Mouse (Mus musculus) intestine, embryonic 15.5 days (tissue): ENCODE measurements around the gene Zfp61. TPM values are rescaled to one million over a fixed set of nuclear protein-coding genes. Genes with fewer than 3 reads are reported as not detected.

Source experiments
- ATAC-seq: fragments of 200-750 bp; cut with Nextera tagmentation; 2 replicates; pipeline ENCODE4 v1.8.0; 2017; ENCODE audit warnings: moderate TSS enrichment, moderate library complexity
- H3K27ac ChIP-seq: fragments of 300-500 bp; sonication (generic); 2 replicates; pipeline ENCODE4 v1.5.1; 2015; ENCODE audit warnings: mild to moderate bottlenecking, inconsistent platforms
- H3K27me3 ChIP-seq: fragments of 300-500 bp; sonication (generic); replicated peaks from 2 replicates; pipeline ENCODE4 v1.6.1; 2015; ENCODE audit warnings: inconsistent platforms
- H3K36me3 ChIP-seq: fragments of 300-500 bp; sonication (generic); 2 replicates; pipeline ENCODE4 v1.6.1; 2015; ENCODE audit warnings: inconsistent platforms
- H3K4me1 ChIP-seq: fragments of 300-500 bp; sonication (generic); replicated peaks from 2 replicates; pipeline ENCODE4 v1.6.1; 2015; ENCODE audit warnings: inconsistent platforms
- H3K4me2 ChIP-seq: fragments of 300-500 bp; sonication (generic); replicated peaks from 2 replicates; pipeline ENCODE4 v1.6.1; 2015; ENCODE audit warnings: mild to moderate bottlenecking, inconsistent platforms
- H3K4me3 ChIP-seq: fragments of 300-500 bp; sonication (generic); replicated peaks from 2 replicates; pipeline ENCODE4 v1.5.1; 2015; ENCODE audit warnings: inconsistent platforms
- H3K9ac ChIP-seq: fragments of 300-500 bp; sonication (generic); 2 replicates; pipeline ENCODE4 v1.6.1; 2015; ENCODE audit warnings: inconsistent platforms
- H3K9me3 ChIP-seq: fragments of 300-500 bp; sonication (generic); 2 replicates; pipeline ENCODE4 v1.6.1; 2016; ENCODE audit warnings: inconsistent platforms
- WGBS: fragments of 180-500 bp; shearing (Covaris S2); methylation state at CpG from one replicate; pipeline ENCODE4 v1.1.7; 2015; 5-methylcytosine and 5-hydroxymethylcytosine counted together
- polyA plus RNA-seq: library from polyadenylated mRNA; unstranded; fragments of >200 nt; fragmentation: Nextera tagmentation; extraction: Ambion mirVana; gene quantifications from 2 replicates; pipeline ENCODE4 v1.2.1, GENCODE M21; 2015

The Zfp61 gene
- 23.6 and 24.6 TPM in 2 replicates for polyA plus RNA-seq

DNA sequence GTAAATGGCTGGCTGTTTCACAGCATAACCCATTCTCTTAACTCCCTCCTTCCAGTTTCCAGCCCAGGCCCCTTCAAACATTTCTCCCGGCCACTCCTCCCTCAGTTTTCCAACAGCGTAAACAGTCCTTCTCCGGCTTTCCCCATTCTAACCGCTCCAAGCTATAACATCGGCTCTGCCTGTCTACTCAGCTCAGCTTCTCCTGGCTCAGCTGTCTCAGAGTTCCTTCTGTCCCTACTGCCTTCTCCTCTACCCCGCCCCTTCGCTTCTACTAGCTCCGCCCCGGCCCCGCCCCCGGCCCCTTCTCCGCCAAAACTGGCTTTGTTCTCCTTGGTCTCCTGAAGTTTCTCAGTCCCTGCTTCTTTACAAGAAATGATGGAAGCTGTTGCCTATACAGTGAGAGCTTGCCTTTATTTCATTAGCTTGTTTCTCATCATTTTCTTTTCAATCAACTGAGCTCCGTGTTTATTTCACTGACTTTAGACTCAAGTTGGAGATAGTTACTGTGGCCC lies at the start of gene Zfp61:
TSS of gene Zfp61 (minus strand) at position 462 of the 512 bp plus-strand sequence.
- Histone ChIP-seq H3K9ac (no peak within 1 kb of the TSS), H3K4me2 (peak within 1 kb of the TSS; percentile 86), H3K36me3 (peaks cover 7% of the 10 kb centered on the region; the same call in 1 of the 2 replicates), H3K27ac (peak within 1 kb of the TSS; percentile 64), H3K27me3 (no peaks in the 10 kb centered on the region), H3K4me1 (0 out of 2 replicates have a peak, but pooled peaks cover 9% of the 10 kb centered on the region), H3K4me3 (peak within 1 kb of the TSS; percentile 71), H3K9me3 (no peaks in the 10 kb centered on the region)
- WGBS = 2% methylated on average over 13 of the region's 13 CpGs
- peak; percentile 78 for ATAC-seq

DNA sequence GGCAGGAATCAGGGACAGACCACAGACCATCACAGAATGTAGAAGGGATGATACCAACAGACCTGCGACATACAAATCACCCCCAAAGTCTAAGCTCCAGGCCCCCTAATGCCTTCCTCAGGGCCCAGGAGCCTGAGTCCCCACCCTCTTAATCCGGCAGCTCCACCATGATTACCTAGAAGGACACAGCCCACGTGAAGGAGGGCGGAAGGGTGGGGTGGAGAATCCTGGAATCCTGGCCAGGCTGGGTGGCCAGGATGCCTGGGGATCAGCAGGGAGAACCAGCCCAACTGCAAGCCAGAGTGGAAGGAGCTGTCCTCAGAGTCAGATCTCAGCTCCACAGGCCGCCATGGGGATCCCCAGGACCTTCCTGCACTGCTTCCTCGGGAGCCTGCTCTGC lies 47.9 kb upstream of the Zfp61 start, which contains the start of gene Lypd5:
TSS of gene Lypd5 (plus strand) at position 301 of the 400 bp plus-strand sequence.
- Histone ChIP-seq H3K4me2 (no peak within 1 kb of the TSS), H3K27me3 (no peaks in the 10 kb centered on the region), H3K4me3 (no peak within 1 kb of the TSS), H3K9ac (no peak within 1 kb of the TSS), H3K9me3 (no peaks in the 10 kb centered on the region), H3K27ac (no peak within 1 kb of the TSS), H3K36me3 (no peaks in the 10 kb centered on the region), H3K4me1 (no peaks in the 10 kb centered on the region)
- 30% methylated on average over 6 of the region's 6 CpGs for WGBS
- no peak for ATAC-seq

- no peak overlapping the region for H3K27ac ChIP-seq
- H3K9me3 ChIP-seq = no peaks in the 10 kb centered on the region
- 70% methylated on average over 5 of the region's 5 CpGs for WGBS
- H3K9ac ChIP-seq = no peak overlapping the region
- ATAC-seq = no peak
- H3K4me3 ChIP-seq = no peak overlapping the region
- H3K36me3 ChIP-seq = no peaks in the 10 kb centered on the region
- H3K4me1 ChIP-seq = no peaks in the 10 kb centered on the region
- no peaks in the 10 kb centered on the region for H3K27me3 ChIP-seq
- no peak overlapping the region for H3K4me2 ChIP-seq
Observed at GRCm38 (mm10) chr7:24346444-24346843, 45.4 kb upstream of the Zfp61 start.

GRCm38 (mm10) chr7:24343701-24344272 lies 42.8 kb upstream of the Zfp61 start:
- 62% methylated on average over 7 of the region's 7 CpGs for WGBS
- H3K27me3 ChIP-seq = no peaks in the 10 kb centered on the region
- no peaks in the 10 kb centered on the region for H3K4me1 ChIP-seq
- no peak overlapping the region for H3K27ac ChIP-seq
- no peaks in the 10 kb centered on the region for H3K36me3 ChIP-seq
- H3K9me3 ChIP-seq = no peaks in the 10 kb centered on the region
- no peak overlapping the region for H3K4me2 ChIP-seq
- H3K9ac ChIP-seq = no peak overlapping the region
- no peak for ATAC-seq
- H3K4me3 ChIP-seq = no peak overlapping the region

GRCm38 (mm10) chr7:24338241-24338640 lies 37.2 kb upstream of the Zfp61 start:
- WGBS = 45% methylated on average over 2 of the region's 2 CpGs
- peaks cover 14% of the 10 kb centered on the region for H3K27me3 ChIP-seq
- H3K9me3 ChIP-seq = no peaks in the 10 kb centered on the region
- no peak overlapping the region for H3K4me2 ChIP-seq
- no peak overlapping the region for H3K27ac ChIP-seq
- no peak overlapping the region for H3K9ac ChIP-seq
- H3K4me1 ChIP-seq = no peaks in the 10 kb centered on the region
- ATAC-seq = no peak
- no peaks in the 10 kb centered on the region for H3K36me3 ChIP-seq
- no peak overlapping the region for H3K4me3 ChIP-seq

DNA sequence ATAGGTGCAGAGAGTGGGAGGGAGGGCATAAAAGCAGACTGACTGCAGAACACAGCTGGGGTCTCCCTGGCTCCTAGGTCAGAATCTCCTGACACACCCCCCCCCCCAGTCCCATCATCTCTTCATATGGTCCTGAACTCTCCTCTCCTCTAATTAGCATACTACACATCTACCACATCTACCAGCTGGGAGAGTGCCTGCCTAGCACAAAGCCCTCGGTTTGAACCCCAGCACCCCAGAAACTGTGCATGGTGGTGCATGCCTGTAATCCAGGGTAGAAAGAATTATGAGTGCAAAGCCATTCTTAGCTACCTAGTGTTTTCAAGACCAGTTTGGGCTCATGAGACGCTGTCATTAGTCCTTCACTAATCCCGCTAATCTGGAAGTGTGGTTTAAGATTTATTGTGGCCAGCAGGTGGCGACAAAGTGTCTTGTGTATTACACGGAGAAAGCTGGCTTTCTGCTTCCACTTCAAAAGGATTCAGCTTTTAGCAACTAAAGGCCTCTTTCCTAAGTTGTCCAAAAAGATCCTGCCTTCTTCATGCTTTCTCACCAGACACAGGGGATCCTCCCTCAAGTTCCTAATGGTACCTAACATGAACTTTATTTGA lies 34.8 kb upstream of the Zfp61 start:
- WGBS = 15% methylated on average over 5 of the region's 5 CpGs
- Histone ChIP-seq H3K9me3 (no peaks in the 10 kb centered on the region), H3K27ac (no peak overlapping the region), H3K4me2 (no peak overlapping the region), H3K4me3 (no peak overlapping the region), H3K27me3 (peaks cover 20% of the 10 kb centered on the region), H3K9ac (no peak overlapping the region), H3K4me1 (no peaks in the 10 kb centered on the region), H3K36me3 (no peaks in the 10 kb centered on the region)
- no peak for ATAC-seq

DNA sequence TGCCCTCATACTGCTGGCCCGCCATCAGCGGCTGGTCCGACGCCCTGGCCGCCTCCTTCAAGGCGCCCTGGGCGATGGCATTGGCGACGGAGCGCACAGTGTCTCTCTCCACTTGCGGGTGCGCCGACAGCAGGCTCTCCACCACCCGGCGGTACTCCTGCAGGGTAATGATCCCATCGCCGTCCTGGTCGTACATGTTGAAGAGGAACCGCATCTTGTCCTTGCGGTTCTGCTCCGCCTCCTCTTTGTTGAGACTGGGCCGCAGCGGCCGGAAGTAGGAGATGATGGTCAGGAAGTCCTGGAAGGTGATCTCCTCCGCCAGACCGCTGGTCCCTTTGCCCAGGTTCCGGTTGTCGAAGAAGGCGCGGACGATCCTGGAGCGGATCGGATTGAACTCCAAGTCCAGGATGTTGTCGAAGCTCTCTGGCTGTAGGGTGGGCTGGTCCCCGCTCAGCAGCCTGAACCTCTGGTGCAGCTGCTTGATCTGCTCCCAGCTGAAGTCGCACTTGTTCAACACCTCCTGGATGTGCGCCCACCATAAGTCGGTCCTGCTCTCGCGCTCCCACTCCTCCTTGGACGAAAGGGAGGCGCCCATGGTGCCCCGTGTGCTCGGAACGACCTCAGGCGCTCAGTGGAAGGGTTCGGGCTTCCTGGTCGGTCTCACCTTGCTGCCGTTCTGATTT lies 32.4 kb upstream of the Zfp61 start, which contains the start of gene Tescl:
TSS of gene Tescl (minus strand) at position 633 of the 683 bp plus-strand sequence.
- WGBS = 38% methylated on average over 49 of the region's 49 CpGs
- no peak for ATAC-seq
- no peak within 1 kb of the TSS for H3K9ac ChIP-seq
- no peak within 1 kb of the TSS for H3K27ac ChIP-seq
- no peaks in the 10 kb centered on the region for H3K36me3 ChIP-seq
- H3K27me3 ChIP-seq = peaks cover 20% of the 10 kb centered on the region
- peak within 1 kb of the TSS; percentile 22; the same call in 1 of the 2 replicates for H3K4me2 ChIP-seq
- peak within 1 kb of the TSS; percentile 5; the same call in 1 of the 2 replicates for H3K4me3 ChIP-seq
- H3K9me3 ChIP-seq = no peaks in the 10 kb centered on the region
- no peaks in the 10 kb centered on the region for H3K4me1 ChIP-seq

- H3K27ac ChIP-seq = no peak overlapping the region
- ATAC-seq = peak; percentile 65; the same call in 1 of the 2 replicates
Observed at GRCm38 (mm10) chr7:24327281-24327975, 26.4 kb upstream of the Zfp61 start.

DNA sequence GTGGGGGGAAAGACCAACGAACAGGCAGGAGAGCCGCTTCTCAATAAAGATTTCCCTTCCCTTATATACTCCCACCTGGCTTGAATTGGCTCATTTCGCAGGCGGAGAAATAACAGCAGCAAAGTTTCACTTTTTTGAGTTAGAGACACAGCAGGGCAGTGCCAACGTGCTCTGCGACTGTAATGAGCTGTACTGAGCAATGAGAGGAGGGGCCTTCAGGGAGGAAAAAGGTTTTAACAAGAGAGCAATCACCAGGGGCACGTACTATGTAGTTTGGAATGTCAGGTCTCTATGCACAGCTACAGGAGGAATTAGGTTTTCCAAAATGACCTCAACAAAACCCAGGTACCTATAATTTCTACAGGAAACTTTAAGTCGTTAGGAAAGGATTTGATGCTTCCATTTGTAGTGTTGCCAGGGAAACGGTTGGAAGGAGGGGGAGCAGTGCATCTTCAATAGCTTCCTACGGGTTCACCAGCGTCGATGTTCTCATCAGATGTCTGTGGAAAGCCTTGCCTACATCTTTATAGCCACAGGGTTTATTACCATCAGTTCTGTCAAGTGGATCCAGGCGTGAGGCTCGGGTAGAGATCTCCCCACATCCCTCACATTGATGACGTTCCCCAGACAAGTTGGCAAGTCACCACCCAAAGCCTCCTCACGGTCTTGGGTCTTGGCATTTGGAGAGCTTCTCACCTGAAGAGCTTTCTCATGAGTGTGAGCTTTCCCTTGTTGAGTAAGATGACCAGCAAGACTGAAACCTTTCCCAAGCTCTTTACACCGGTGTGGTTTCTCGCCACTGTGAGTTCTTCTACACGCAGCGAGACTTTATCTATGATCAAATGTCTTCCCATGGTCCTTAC lies 25.5 kb upstream of the Zfp61 start:
- Histone ChIP-seq H3K4me3 (no peak overlapping the region), H3K36me3 (no peaks in the 10 kb centered on the region), H3K27me3 (peaks cover 5% of the 10 kb centered on the region), H3K4me1 (no peaks in the 10 kb centered on the region), H3K27ac (no peak overlapping the region), H3K9ac (no peak overlapping the region), H3K9me3 (peaks cover 3% of the 10 kb centered on the region; the same call in 1 of the 2 replicates), H3K4me2 (peak overlapping the region; percentile 48)
- WGBS = 51% methylated on average over 20 of the region's 20 CpGs
- no peak for ATAC-seq

More at GRCm38 (mm10) chr7:24327281-24327975, 26.4 kb upstream of the Zfp61 start:
- Histone ChIP-seq H3K4me2 (no peak overlapping the region), H3K36me3 (no peaks in the 10 kb centered on the region), H3K9ac (no peak overlapping the region), H3K4me1 (no peaks in the 10 kb centered on the region), H3K9me3 (peaks cover 3% of the 10 kb centered on the region; the same call in 1 of the 2 replicates), H3K4me3 (no peak overlapping the region), H3K27me3 (peaks cover 5% of the 10 kb centered on the region)
- WGBS = 75% methylated on average over 14 of the region's 14 CpGs

- WGBS = 20% methylated on average over 13 of the region's 13 CpGs
- no peak overlapping the region; the same call in 1 of the 2 replicates for H3K9ac ChIP-seq
- peak overlapping the region; percentile 48 for H3K4me2 ChIP-seq
- no peak for ATAC-seq
- no peaks in the 10 kb centered on the region for H3K36me3 ChIP-seq
- H3K27me3 ChIP-seq = peaks cover 5% of the 10 kb centered on the region
- peak overlapping the region; percentile 11; the same call in 1 of the 2 replicates for H3K4me3 ChIP-seq
- no peaks in the 10 kb centered on the region for H3K4me1 ChIP-seq
- H3K9me3 ChIP-seq = peaks cover 3% of the 10 kb centered on the region; the same call in 1 of the 2 replicates
- no peak overlapping the region for H3K27ac ChIP-seq
Observed at GRCm38 (mm10) chr7:24325675-24326128, 24.7 kb upstream of the Zfp61 start.

GRCm38 (mm10) chr7:24325197-24325596 lies 24.2 kb upstream of the Zfp61 start:
- Histone ChIP-seq H3K9me3 (peaks cover 3% of the 10 kb centered on the region; the same call in 1 of the 2 replicates), H3K27me3 (peaks cover 5% of the 10 kb centered on the region), H3K9ac (no peak overlapping the region), H3K4me3 (no peak overlapping the region), H3K4me1 (no peaks in the 10 kb centered on the region), H3K4me2 (no peak overlapping the region), H3K27ac (no peak overlapping the region), H3K36me3 (no peaks in the 10 kb centered on the region)
- WGBS = 95% methylated on average over 6 of the region's 6 CpGs
- no peak for ATAC-seq
